Mouse (Mus musculus) lung, postnatal 0 days (tissue): ENCODE data around the gene Rsrp1.

Source experiments
- CTCF ChIP-seq: IDR thresholded peaks from 2 replicates; pipeline ENCODE4 v1.5.1; 2016; ENCODE audit warnings: antibody characterized with exemption, mild to moderate bottlenecking
- EP300 ChIP-seq: IDR thresholded peaks from 2 replicates; pipeline ENCODE4 v1.6.1; 2016; ENCODE audit warnings: antibody characterized with exemption, mild to moderate bottlenecking, control low read depth

DNA sequence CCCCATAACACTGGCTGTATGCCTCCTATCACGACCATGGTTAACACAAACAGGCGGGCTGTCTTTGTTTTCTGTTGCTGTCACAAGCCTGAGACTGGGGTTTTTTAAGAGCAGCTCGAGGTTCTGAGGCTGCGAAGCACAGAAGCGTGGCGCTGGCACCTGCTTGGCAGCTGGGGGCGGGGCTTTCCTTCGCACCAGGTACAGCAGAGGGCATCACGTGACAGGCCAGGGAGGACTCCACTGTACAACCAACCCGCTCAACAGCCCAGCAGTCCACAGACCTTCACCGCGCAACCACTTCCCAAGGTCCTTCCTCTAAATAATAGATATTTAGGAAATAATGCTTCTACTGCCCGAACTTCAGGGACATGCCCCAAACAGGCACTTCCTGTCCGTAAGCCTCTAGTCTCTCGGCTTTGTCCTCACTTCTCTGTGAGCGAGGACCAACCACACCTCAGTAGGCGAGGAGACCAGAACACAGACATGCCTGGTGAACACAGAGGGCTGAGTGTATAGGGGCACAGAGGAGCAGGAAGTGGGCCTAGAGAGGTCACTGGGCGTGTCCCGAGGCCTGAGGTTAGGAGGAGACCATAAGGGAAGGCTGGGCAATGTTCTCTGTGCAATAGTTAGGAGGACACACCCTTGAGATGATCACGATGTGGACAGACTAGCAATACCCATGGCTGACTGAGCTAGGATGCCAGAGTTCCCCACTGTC, 44.7 kb downstream of the Rsrp1 start:
- TF ChIP-seq EP300: no peak
- TF ChIP-seq CTCF: no peak
